Mouse (Mus musculus): ENCODE measurements at regions not wholly inside any gene's neighbourhood (a gene's known extent, or its start where the extent isn't known, plus 50 kb on each side); places are given as distances from the start of the nearest gene placed in this dataset.

- no peak for TF ChIP-seq CTCF (IDR thresholded peaks at IDR 0.05; ENCODE audit: insufficient read depth, low read length)
- TF ChIP-seq POLR2A (IDR thresholded peaks at IDR 0.05; ENCODE audit: borderline replicate concordance, extremely low read depth, low read depth, low read length), result no peak
These were observed 346.2 kb upstream of the BB014433 start for GRCm38 (mm10) chr8:15392056-15392455.
